Mouse (Mus musculus): ENCODE measurements around the gene Fgf18.

GRCm38 (mm10) chr11:33146651-33147131 is 509 bp downstream of the Fgf18 start:
- TF ChIP-seq CTCF (IDR thresholded peaks at IDR 0.05; ENCODE audit: borderline replicate concordance, extremely low read depth, insufficient read depth, insufficient read length) (no peak), POLR2A (IDR thresholded peaks at IDR 0.05; ENCODE audit: borderline replicate concordance, extremely low read depth, insufficient read depth, insufficient read length, poor library complexity, severe bottlenecking) (no peak)
